Mouse (Mus musculus) hindlimb bud, embryonic 11.5 days (tissue): ENCODE measurements around the gene Cst3.

ENCODE experiments used
- DNase-seq: peaks from one replicate; pipeline ENCODE4 v3.0.0-alpha.2; 2012; ENCODE audit warnings: low read depth, low spot score; ENCODE audit errors: extremely low spot score

Cst3 gene

DNA sequence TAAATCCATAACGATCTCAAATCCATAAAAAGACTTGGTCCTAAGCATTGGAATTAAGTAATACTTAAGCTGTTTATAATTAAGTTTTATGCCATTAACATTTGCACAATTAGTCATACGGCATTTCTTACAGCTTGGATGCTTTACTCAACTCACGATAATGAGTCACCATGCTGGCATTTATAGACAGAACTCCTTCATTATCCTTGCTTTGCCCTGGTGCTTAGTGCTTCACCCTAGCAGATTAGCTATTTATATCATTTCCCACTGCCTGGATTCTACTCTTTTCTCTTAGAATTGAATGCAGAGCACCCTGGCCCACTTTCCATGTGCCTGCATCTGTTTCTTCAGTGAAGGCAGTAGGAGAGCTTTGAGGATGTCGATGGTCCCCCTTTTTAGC, 18.0 kb downstream of the Cst3 start:
- DNase-seq = no peak

- no peak for DNase-seq
Measured at GRCm38 (mm10) chr2:148856630-148857400, 18.7 kb downstream of the Cst3 start.

- DNase-seq = peak; percentile 37
Measured at GRCm38 (mm10) chr2:148851116-148851906, 24.2 kb downstream of the Cst3 start.

DNA sequence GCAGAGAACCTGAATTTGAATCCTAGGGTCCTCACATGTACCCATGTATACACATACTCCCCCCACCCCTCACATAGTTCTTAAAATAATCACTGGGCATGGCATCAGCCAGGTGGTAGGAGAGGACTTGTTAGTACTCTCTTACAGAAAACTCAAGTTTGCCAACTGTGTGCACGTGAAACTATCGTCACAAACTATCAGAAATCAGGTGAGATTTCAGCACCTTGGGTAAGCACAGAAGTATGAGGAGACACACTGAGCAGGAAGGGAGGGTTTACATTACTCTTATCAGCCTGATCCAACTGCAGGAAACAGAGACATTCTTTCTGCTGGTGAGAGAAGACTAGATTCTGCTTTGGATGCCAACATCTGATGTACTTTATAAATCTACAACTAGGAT, 36.3 kb downstream of the Cst3 start:
- DNase-seq = no peak

DNA sequence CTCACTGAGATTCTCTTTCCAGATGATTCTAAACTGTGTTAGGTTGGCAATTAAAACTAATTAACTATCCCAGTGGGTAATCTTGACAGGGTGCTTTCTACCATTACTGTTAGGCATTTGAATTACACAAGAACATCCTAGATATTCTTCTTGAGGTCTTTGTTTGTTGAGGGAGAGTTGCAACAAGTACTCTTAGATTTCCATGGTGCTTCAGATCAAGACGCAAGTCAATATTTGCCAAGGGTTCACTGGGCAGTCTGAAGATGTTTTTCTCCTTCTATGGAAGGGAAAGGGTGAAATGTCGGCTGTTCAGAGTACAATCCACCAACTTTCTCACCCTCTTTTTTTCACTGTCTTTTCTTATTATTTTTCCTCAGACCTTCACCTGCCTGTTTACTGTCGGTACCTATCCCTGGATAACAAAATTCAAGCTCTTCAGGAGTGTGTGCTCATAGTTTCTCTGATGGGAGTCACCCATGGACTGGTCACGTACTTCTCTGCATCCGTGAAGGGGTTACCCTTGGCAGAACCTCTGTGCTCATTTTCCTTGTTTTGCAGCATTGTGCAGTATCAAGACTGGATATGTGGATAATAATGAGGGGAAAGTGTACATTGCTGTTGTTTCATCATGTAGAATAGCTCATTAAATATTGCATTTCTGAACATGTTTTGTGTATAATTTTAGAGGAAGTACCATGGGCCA, 37.3 kb downstream of the Cst3 start:
- no peak for DNase-seq

GRCm38 (mm10) chr2:148834912-148835311, 40.6 kb downstream of the Cst3 start, which contains the start of gene Cst9:
Cst9 (plus strand) TSS chr2:148835147.
- no peak for DNase-seq

GRCm38 (mm10) chr2:148825986-148826385, 49.5 kb downstream of the Cst3 start:
- no peak for DNase-seq
